Mouse (Mus musculus) embryonic facial prominence, embryonic 14.5 days (tissue): ENCODE measurements at regions not wholly inside any gene's neighbourhood (a gene's known extent, or its start where the extent isn't known, plus 50 kb on each side); places are given as distances from the start of the nearest gene placed in this dataset.
A peak's percentile ranks its signal among the peaks of the same experiment; 100 is the strongest.

Experiments
- ATAC-seq: fragments of 200-750 bp; cut with Nextera tagmentation; 2 replicates; pipeline ENCODE4 v1.8.0; 2017; ENCODE audit warnings: low read depth, moderate number of reproducible peaks, moderate TSS enrichment
- DNase-seq: peaks from one replicate; pipeline ENCODE4 v3.0.0-alpha.2; 2015; ENCODE audit warnings: low spot score
- H3K27ac ChIP-seq: fragments of 300-500 bp; sonication (generic); replicated peaks from 2 replicates; pipeline ENCODE4 v1.5.1; 2014; ENCODE audit warnings: low read depth, mild to moderate bottlenecking, low read length, moderate library complexity
- H3K27me3 ChIP-seq: fragments of 300-500 bp; sonication (generic); replicated peaks from 2 replicates; pipeline ENCODE4 v1.6.1; 2014; ENCODE audit warnings: low read length; ENCODE audit not compliant: control insufficient read depth, insufficient read depth
- H3K36me3 ChIP-seq: fragments of 300-500 bp; sonication (generic); 2 replicates; pipeline ENCODE4 v1.6.1; 2014; ENCODE audit warnings: low read length, mixed read lengths; ENCODE audit not compliant: control insufficient read depth, insufficient read depth
- H3K4me1 ChIP-seq: fragments of 300-500 bp; sonication (generic); 2 replicates; pipeline ENCODE4 v1.6.1; 2014; ENCODE audit warnings: antibody characterized with exemption, low read length; ENCODE audit not compliant: control insufficient read depth, insufficient read depth
- H3K4me2 ChIP-seq: fragments of 300-500 bp; sonication (generic); 2 replicates; pipeline ENCODE4 v1.6.1; 2014; ENCODE audit warnings: low read depth, mild to moderate bottlenecking, low read length, moderate library complexity, mixed read lengths
- H3K4me3 ChIP-seq: fragments of 300-500 bp; sonication (generic); 2 replicates; pipeline ENCODE4 v1.5.1; 2014; ENCODE audit warnings: low read depth, mild to moderate bottlenecking, low read length
- H3K9ac ChIP-seq: fragments of 300-500 bp; sonication (generic); 2 replicates; pipeline ENCODE4 v1.6.1; 2014; ENCODE audit warnings: low read depth, mild to moderate bottlenecking, low read length, moderate library complexity, mixed read lengths
- H3K9me3 ChIP-seq: fragments of 300-500 bp; sonication (generic); 2 replicates; pipeline ENCODE4 v1.6.1; 2016; ENCODE audit warnings: low read length; ENCODE audit not compliant: control insufficient read depth
- WGBS: fragments of 180-500 bp; shearing (Covaris S2); extraction: QIAGEN DNeasy Blood & Tissue Kit; methylation state at CpG from one replicate; pipeline ENCODE4 v1.1.7; 2014; 5-methylcytosine and 5-hydroxymethylcytosine counted together

GRCm38 (mm10) chr4:24154418-24154817, 341.8 kb upstream of the Mms22l start:
- Histone ChIP-seq H3K4me1 (no peaks in the 10 kb centered on the region), H3K4me2 (no peak overlapping the region), H3K9ac (no peak overlapping the region), H3K4me3 (no peak overlapping the region), H3K27me3 (no peaks in the 10 kb centered on the region), H3K27ac (no peak overlapping the region), H3K36me3 (no peaks in the 10 kb centered on the region), H3K9me3 (no peaks in the 10 kb centered on the region)
- DNase-seq (peak; percentile 15), ATAC-seq (peak; percentile 72; the same call in 1 of the 2 replicates)
- WGBS: 19% methylated on average over 8 of the region's 8 CpGs

GRCm38 (mm10) chr4:24173750-24174149, 322.5 kb upstream of the Mms22l start:
- H3K9ac ChIP-seq: no peak overlapping the region
- DNase-seq (no peak), ATAC-seq (no peak)
- H3K4me1 ChIP-seq: no peaks in the 10 kb centered on the region
- H3K27ac ChIP-seq: no peak overlapping the region
- H3K27me3 ChIP-seq: no peaks in the 10 kb centered on the region
- 51% methylated on average over 2 of the region's 2 CpGs for WGBS
- no peak overlapping the region for H3K4me2 ChIP-seq
- no peaks in the 10 kb centered on the region for H3K36me3 ChIP-seq
- H3K9me3 ChIP-seq: no peaks in the 10 kb centered on the region
- no peak overlapping the region for H3K4me3 ChIP-seq

GRCm38 (mm10) chr4:24213262-24214036, 282.8 kb upstream of the Mms22l start:
- Histone ChIP-seq H3K4me2 (no peak overlapping the region), H3K4me1 (no peaks in the 10 kb centered on the region), H3K9me3 (no peaks in the 10 kb centered on the region), H3K36me3 (no peaks in the 10 kb centered on the region), H3K27me3 (no peaks in the 10 kb centered on the region), H3K27ac (no peak overlapping the region), H3K9ac (no peak overlapping the region), H3K4me3 (no peak overlapping the region)
- ATAC-seq (no peak), DNase-seq (peak; percentile 17)
- WGBS: 72% methylated on average over 10 of the region's 10 CpGs

- Histone ChIP-seq H3K27me3 (no peaks in the 10 kb centered on the region), H3K9me3 (no peaks in the 10 kb centered on the region), H3K36me3 (no peaks in the 10 kb centered on the region), H3K4me1 (no peaks in the 10 kb centered on the region), H3K27ac (no peak overlapping the region), H3K4me3 (no peak overlapping the region), H3K9ac (no peak overlapping the region), H3K4me2 (no peak overlapping the region)
- ATAC-seq: no peak
- 68% methylated on average over 3 of the region's 3 CpGs for WGBS
- no peak for DNase-seq
Observed at GRCm38 (mm10) chr4:24214037-24214362, 282.3 kb upstream of the Mms22l start.

- DNase-seq (no peak), ATAC-seq (no peak)
- Histone ChIP-seq H3K36me3 (no peaks in the 10 kb centered on the region), H3K9ac (no peak overlapping the region), H3K9me3 (no peaks in the 10 kb centered on the region), H3K27ac (no peak overlapping the region), H3K4me3 (no peak overlapping the region), H3K27me3 (no peaks in the 10 kb centered on the region), H3K4me2 (no peak overlapping the region), H3K4me1 (no peaks in the 10 kb centered on the region)
- whole genome bisulfite sequencing: 41% methylated on average over 6 of the region's 6 CpGs
Observed at GRCm38 (mm10) chr4:24218383-24218934, 277.8 kb upstream of the Mms22l start.

- no peaks in the 10 kb centered on the region for H3K9me3 ChIP-seq
- H3K4me2 ChIP-seq: no peak overlapping the region
- 68% methylated on average over 4 of the region's 4 CpGs for WGBS
- no peaks in the 10 kb centered on the region for H3K4me1 ChIP-seq
- ATAC-seq (peak; percentile 47; the same call in 1 of the 2 replicates), DNase-seq (peak; percentile 10)
- H3K9ac ChIP-seq: no peak overlapping the region
- H3K4me3 ChIP-seq: no peak overlapping the region
- no peak overlapping the region for H3K27ac ChIP-seq
- H3K36me3 ChIP-seq: no peaks in the 10 kb centered on the region
- H3K27me3 ChIP-seq: no peaks in the 10 kb centered on the region
Observed at GRCm38 (mm10) chr4:24219074-24219497, 277.2 kb upstream of the Mms22l start.

- no peak for ATAC-seq
Observed at GRCm38 (mm10) chr4:24219583-24219982, 276.7 kb upstream of the Mms22l start.

GRCm38 (mm10) chr4:24245124-24245523, 251.1 kb upstream of the Mms22l start:
- Histone ChIP-seq H3K4me3 (no peak overlapping the region), H3K27ac (no peak overlapping the region), H3K9me3 (no peaks in the 10 kb centered on the region), H3K27me3 (no peaks in the 10 kb centered on the region), H3K9ac (no peak overlapping the region), H3K4me1 (no peaks in the 10 kb centered on the region), H3K4me2 (no peak overlapping the region), H3K36me3 (no peaks in the 10 kb centered on the region)
- no peak for DNase-seq
- no peak for ATAC-seq
- WGBS: 60% methylated on average over 6 of the region's 6 CpGs

More at GRCm38 (mm10) chr4:24219583-24219982, 276.7 kb upstream of the Mms22l start:
- no peak overlapping the region for H3K27ac ChIP-seq
- no peak overlapping the region for H3K9ac ChIP-seq
- no peaks in the 10 kb centered on the region for H3K4me1 ChIP-seq
- H3K4me3 ChIP-seq: no peak overlapping the region
- no peak overlapping the region for H3K4me2 ChIP-seq
- no peaks in the 10 kb centered on the region for H3K36me3 ChIP-seq
- WGBS: 62% methylated on average over 3 of the region's 3 CpGs
- no peak for DNase-seq
- no peaks in the 10 kb centered on the region for H3K27me3 ChIP-seq
- no peaks in the 10 kb centered on the region for H3K9me3 ChIP-seq
